ENCODE assay signal across 8 mouse cellular contexts in genomic region chr5:139535386-139535919, GRCm38 (mm10). TPM values are rescaled to one million over a fixed set of nuclear protein-coding genes. Genes with fewer than 3 reads are reported as not detected.
DNase-seq lines count a peak whose midpoint lies in the region; ATAC-seq and TF ChIP-seq lines count a peak whose summit lies in the region.

No protein-coding gene starts in this region.

- H3K27me3 ChIP-seq in heart, embryonic 11.5 days (ENCODE audit: control insufficient read depth, insufficient read depth, low read length), result peaks cover 84% of the 10 kb centered on the region
- peaks cover 38% of the 10 kb centered on the region for H3K27me3 ChIP-seq in midbrain, postnatal 0 days (ENCODE audit: insufficient read depth, low read length)

- H3K4me1 ChIP-seq in heart, embryonic 11.5 days (ENCODE audit: control insufficient read depth, insufficient read depth, low read length), result no peaks in the 10 kb centered on the region; the same call in 1 of the 2 replicates
- no peaks in the 10 kb centered on the region for H3K4me1 ChIP-seq in midbrain, postnatal 0 days (ENCODE audit: insufficient read depth, low read length)

- H3K36me3 ChIP-seq in heart, embryonic 11.5 days (ENCODE audit: control insufficient read depth, insufficient read depth, low read length), result no peaks in the 10 kb centered on the region
- no peaks in the 10 kb centered on the region for H3K36me3 ChIP-seq in midbrain, postnatal 0 days (ENCODE audit: insufficient read depth, low read length)

- H3K9me3 ChIP-seq in heart, embryonic 11.5 days (replicated peaks; ENCODE audit: control insufficient read depth, low read length), result no peaks in the 10 kb centered on the region
- H3K9me3 ChIP-seq in midbrain, postnatal 0 days (ENCODE audit: low read length), result no peaks in the 10 kb centered on the region

- under 1% methylated on average over 34 of the region's 34 CpGs for WGBS in heart, embryonic 11.5 days (ENCODE audit: insufficient replicate concordance)
- WGBS in midbrain, postnatal 0 days, result 1% methylated on average over 34 of the region's 34 CpGs

- H3K4me3 ChIP-seq in heart, embryonic 11.5 days (ENCODE audit: low read depth, low read length), result peak overlapping the region; percentile 26
- no peak overlapping the region for H3K4me3 ChIP-seq in midbrain, postnatal 0 days (ENCODE audit: low read depth, low read length)

- DNase-seq in heart, adult 8-10 months (ENCODE audit: low spot score), result no peak
- DNase-seq in cerebellum, adult 8-10 months, result peak; percentile 28
- DNase-seq in midbrain, postnatal 0 days (ENCODE audit: low spot score), result peak; percentile 82
- DNase-seq in gastrocnemius, adult 18-20 months (ENCODE audit: low spot score), result no peak
- no peak for DNase-seq in MN1 (ENCODE audit: low spot score)
- DNase-seq in adrenal gland, postnatal 36 days, result no peak

- TF ChIP-seq CTCF in midbrain, postnatal 0 days (IDR thresholded peaks at IDR 0.05), result no peak

- ATAC-seq in heart, embryonic 11.5 days (replicated peaks; ENCODE audit: insufficient number of reproducible peaks, low FRiP score, low TSS enrichment), result no peak
- 0 out of 2 replicates have a peak, but pooled peaks have one; percentile 12 for ATAC-seq in granulocyte monocyte progenitor cell, adult 5-6 weeks (replicated peaks; ENCODE audit: poor library complexity, severe bottlenecking)
- ATAC-seq in midbrain, postnatal 0 days (ENCODE audit: low FRiP score), result no peak; the same call in 1 of the 2 replicates

- H3K4me2 ChIP-seq in heart, embryonic 11.5 days, result peak overlapping the region; percentile 48
- H3K4me2 ChIP-seq in midbrain, postnatal 0 days (ENCODE audit: low read depth, low read length, poor library complexity, severe bottlenecking), result no peak overlapping the region

- H3K9ac ChIP-seq in heart, embryonic 11.5 days (ENCODE audit: low read depth, low read length), result no peak overlapping the region
- no peak overlapping the region; the same call in 1 of the 2 replicates for H3K9ac ChIP-seq in midbrain, postnatal 0 days (replicated peaks; ENCODE audit: low read length, poor library complexity, severe bottlenecking)

- H3K27ac ChIP-seq in heart, embryonic 11.5 days (ENCODE audit: low read depth, low read length), result no peak overlapping the region
- no peak overlapping the region for H3K27ac ChIP-seq in midbrain, postnatal 0 days (ENCODE audit: low read depth, low read length)

RNA-seq across cellular contexts. Expression of gene Uncx, which starts 7.8 kb away (rescaled TPM):
- polyA plus RNA-seq in heart, embryonic 11.5 days (2014; fragmentation: Nextera tagmentation; extraction: Ambion mirVana), result 0.09 TPM in 1 of 2 replicates, not detected in the other
- total RNA-seq in heart, adult 8-10 months (2022), result not detected
- not detected in 2 replicates for total RNA-seq in granulocyte monocyte progenitor cell, adult 5-6 weeks (2014; fragmentation: Nextera tagmentation)
- not detected in 2 replicates for total RNA-seq in granulocyte monocyte progenitor cell, adult 5-6 weeks (2017)
- 21.2 and 24.3 TPM in 2 replicates for total RNA-seq in midbrain, postnatal 0 days (2014; rRNA removed)
- polyA plus RNA-seq in midbrain, postnatal 0 days (2015; fragmentation: Nextera tagmentation; extraction: Ambion mirVana), result 15.5 and 20.0 TPM in 2 replicates
- not detected for total RNA-seq in gastrocnemius, adult 18-20 months (2021)
- not detected for total RNA-seq in adrenal gland, postnatal 36 days (2021)

RNA-seq across cellular contexts. Expression of gene Zfand2a, which starts 51.1 kb away (rescaled TPM):
- polyA plus RNA-seq in heart, embryonic 11.5 days (2014; fragmentation: Nextera tagmentation; extraction: Ambion mirVana), result 6.3 and 7.2 TPM in 2 replicates
- 10 to 100 TPM; 16.2 to 18.2 (median 17.3) TPM for total RNA-seq in heart, adult 8-10 months (2022)
- 7.8 and 14.9 TPM in 2 replicates for total RNA-seq in granulocyte monocyte progenitor cell, adult 5-6 weeks (2014; fragmentation: Nextera tagmentation)
- total RNA-seq in granulocyte monocyte progenitor cell, adult 5-6 weeks (2017), result 13.0 and 20.6 TPM in 2 replicates
- total RNA-seq in midbrain, postnatal 0 days (2014; rRNA removed), result 56.5 and 60.6 TPM in 2 replicates
- 30.4 and 35.0 TPM in 2 replicates for polyA plus RNA-seq in midbrain, postnatal 0 days (2015; fragmentation: Nextera tagmentation; extraction: Ambion mirVana)
- 10 to 100 TPM in 1 of 2 experiments, 1 to 10 TPM in 1; 7.6 to 12.0 TPM for total RNA-seq in gastrocnemius, adult 18-20 months (2021)
- 10 to 100 TPM; 28.6 to 34.9 TPM for total RNA-seq in adrenal gland, postnatal 36 days (2021)

Comparison
In these comparisons a context has a peak if more than half of its experiments do, and no peak if none do; other contexts are left out.
1. DNase-seq: peak in cerebellum, adult 8-10 months (single experiment) and midbrain, postnatal 0 days (single experiment); none in heart, adult 8-10 months (single experiment), gastrocnemius, adult 18-20 months (single experiment), MN1 (single experiment) and adrenal gland, postnatal 36 days (0 of 2).
2. RNA of gene Uncx, which starts 7.8 kb away (total RNA-seq): 21.2 to 24.3 TPM in midbrain, postnatal 0 days; not detected in heart, adult 8-10 months, not detected in granulocyte monocyte progenitor cell, adult 5-6 weeks, not detected in gastrocnemius, adult 18-20 months and not detected in adrenal gland, postnatal 36 days; every median in the first group is over 10 times any median in the second.